Mouse (Mus musculus): ENCODE measurements around the gene Brdt.

The Brdt gene

GRCm38 (mm10) chr5:107330916-107331421, at the start of gene Brdt:
Gene Brdt (plus strand): TSS chr5:107331159.
- in situ Hi-C loops (cut with MboI; ENCODE audit: unreplicated experiment in 2 of 2) = loop anchor here in 1 of 2 experiments (25.0 kb wide), 1 partner anchor 869 kb away; the partner anchor contains the start of gene Barhl2

DNA sequence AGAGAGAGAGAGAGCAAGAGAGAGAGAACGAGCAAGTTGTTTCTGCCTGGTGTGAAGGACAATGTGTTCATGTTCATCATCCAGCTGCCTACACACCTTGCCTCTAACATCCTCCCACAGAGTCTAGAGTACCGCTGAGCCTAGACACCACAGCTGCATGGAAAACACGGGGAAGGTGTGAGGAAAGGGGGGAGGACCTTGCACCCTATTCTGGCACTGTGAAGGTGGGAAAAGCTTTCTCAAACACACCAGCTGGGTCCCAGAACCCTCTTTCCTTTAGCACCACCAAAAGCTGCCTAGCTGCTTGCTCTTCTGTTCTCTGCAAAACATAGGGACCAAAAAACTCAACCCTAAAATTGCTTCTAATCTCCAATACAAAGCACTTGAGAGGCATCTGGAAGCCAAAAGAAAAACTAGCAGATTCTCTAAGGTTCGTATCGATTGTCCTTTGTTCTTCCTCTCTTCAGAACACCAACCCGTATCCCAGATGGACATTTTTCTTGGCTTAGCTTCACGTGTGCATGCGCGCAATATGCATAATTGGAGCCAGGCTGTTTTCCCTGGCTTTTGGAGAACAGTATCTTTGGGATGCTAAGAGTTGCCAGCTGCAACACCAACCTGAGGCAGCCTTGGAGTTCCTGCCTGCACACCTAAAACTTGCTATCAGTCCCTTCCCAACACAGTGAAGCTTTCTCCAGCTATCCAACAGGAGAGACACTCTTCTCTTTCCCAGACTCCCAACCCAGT, 48.2 kb upstream of the Brdt start:
- in situ Hi-C loops (cut with MboI; ENCODE audit: unreplicated experiment in 2 of 2) = loop anchor here in 1 of 2 experiments (10.0 kb wide), 1 partner anchor 478 kb away; no protein-coding TSS in a partner anchor

DNA sequence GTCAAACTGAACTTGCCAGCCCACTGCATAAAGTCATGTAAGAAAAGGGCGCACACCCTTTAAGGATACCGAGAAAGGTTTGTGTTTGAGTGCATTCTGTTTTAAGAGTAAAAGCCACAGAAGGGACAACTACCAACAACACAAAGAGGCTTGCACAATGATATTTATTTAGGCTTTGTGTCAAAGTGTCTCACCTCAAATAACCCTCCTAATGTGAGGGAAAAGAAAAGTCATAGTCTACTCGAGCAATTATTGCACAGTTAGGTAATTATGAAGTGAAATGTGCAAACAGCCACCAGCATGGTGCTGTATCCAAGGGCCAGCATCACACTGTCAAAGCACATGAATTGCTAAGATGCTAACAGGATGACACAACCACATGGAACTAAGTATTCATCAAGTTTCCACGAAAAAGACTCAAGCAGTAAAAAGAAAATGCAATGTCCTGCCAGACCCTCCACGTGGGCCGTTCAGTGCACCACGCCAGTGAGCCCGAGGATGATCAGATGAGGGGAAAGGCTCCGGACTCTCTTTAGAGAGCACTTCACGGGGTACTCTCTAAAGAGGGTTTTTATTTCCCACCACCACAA, 46.9 kb upstream of the Brdt start:
- in situ Hi-C loops (cut with MboI; ENCODE audit: unreplicated experiment in 2 of 2) = loop anchor here in 1 of 2 experiments (10.0 kb wide), 1 partner anchor 479 kb away; no protein-coding TSS in a partner anchor

DNA sequence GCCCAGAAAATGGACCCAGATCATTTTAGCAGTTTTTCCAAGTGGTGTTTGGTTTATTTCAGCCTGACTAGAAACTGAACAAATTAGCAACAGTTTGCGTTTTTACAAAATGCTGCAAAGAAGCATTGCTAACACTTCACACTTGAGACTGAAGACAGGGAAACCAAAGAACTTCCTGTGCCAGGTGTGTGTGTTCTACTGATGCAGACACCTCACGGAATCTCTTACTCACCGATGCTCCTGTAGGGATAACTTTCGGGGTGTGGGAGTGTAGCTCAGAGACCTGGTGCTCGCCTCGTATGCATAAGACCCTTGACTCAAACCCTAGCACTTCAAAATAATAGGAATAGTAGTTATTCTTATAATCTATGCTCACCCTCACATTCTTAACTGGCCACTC, 45.4 kb upstream of the Brdt start:
- in situ Hi-C loops (cut with MboI; ENCODE audit: unreplicated experiment in 2 of 2) = loop anchor here (5.0 to 10.0 kb wide), 4 partner anchors 37 to 481 kb away; no protein-coding TSS in a partner anchor

- in situ Hi-C loops (cut with MboI; ENCODE audit: unreplicated experiment in 2 of 2) = loop anchor here (5.0 to 10.0 kb wide), 4 partner anchors 35 to 483 kb away; no protein-coding TSS in a partner anchor
These were observed 43.6 kb upstream of the Brdt start for GRCm38 (mm10) chr5:107287254-107287907.

GRCm38 (mm10) chr5:107287908-107288267, 43.1 kb upstream of the Brdt start:
- in situ Hi-C loops (cut with MboI; ENCODE audit: unreplicated experiment in 2 of 2) = loop anchor here (5.0 to 10.0 kb wide), 4 partner anchors 34 to 483 kb away; no protein-coding TSS in a partner anchor

- in situ Hi-C loops (cut with MboI; ENCODE audit: unreplicated experiment in 2 of 2) = loop anchor here (5.0 to 10.0 kb wide), 4 partner anchors 34 to 484 kb away; no protein-coding TSS in a partner anchor
These were observed 42.3 kb upstream of the Brdt start for GRCm38 (mm10) chr5:107288427-107289233.

DNA sequence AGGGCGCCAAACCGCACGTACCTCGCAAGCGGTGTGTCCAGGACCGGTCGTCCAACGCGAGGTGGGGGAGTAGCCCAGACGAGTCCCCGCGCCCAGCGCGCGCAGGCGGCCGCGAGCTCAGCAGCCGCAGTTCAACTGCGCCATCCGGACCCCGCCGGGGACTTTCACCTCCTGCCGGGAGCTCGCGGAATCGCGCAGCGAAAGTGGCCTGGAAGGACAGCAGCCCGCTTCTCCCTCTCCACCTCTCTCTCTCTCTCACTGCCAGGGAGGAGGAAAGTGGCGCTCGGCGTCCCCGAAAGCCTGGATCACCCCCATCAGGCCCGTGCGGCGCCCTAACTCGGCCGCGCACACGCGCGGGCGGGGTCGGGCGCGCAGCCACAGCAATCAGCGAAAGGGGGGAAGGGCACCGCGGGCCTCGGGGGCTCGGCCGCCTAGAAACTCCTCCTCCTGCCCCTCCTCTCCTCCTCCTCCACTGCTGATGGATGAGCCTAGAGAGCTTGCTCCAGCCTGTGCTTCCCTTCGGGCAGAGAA, 41.7 kb upstream of the Brdt start, which contains the start of gene Tgfbr3:
TSS of gene Tgfbr3 (minus strand) at position 396 of the 531 bp plus-strand sequence.
- in situ Hi-C loops (cut with MboI; ENCODE audit: unreplicated experiment in 2 of 2) = loop anchor here (5.0 to 10.0 kb wide), 4 partner anchors 33 to 484 kb away; no protein-coding TSS in a partner anchor

DNA sequence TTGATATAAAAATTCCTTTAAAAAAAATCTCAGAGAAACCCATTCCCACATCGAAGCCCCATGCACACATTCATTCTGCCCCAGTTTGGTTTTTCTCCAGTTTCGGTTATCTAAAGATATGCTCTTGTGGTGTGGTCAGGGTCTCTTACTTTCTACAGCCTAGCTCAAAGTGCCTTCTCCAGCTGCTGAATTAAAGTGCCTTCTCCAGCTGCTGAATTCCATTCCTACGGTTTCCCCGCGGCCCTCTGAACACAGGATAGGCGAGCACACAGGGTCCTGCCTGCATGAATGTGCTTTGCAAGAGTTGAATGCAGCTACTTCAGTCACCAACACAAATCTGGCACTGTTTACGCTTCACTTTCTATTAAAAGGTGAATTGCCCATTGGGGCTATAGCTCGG, 41.0 kb upstream of the Brdt start:
- in situ Hi-C loops (cut with MboI; ENCODE audit: unreplicated experiment in 2 of 2) = loop anchor here (5.0 to 10.0 kb wide), 4 partner anchors 32 to 485 kb away; no protein-coding TSS in a partner anchor

GRCm38 (mm10) chr5:107294041-107294440, 36.9 kb upstream of the Brdt start:
- in situ Hi-C loops (cut with MboI; ENCODE audit: unreplicated experiment in 2 of 2) = no loop called here

- in situ Hi-C loops (cut with MboI; ENCODE audit: unreplicated experiment in 2 of 2) = no loop called here
These were observed 35.7 kb upstream of the Brdt start for GRCm38 (mm10) chr5:107295061-107295816.

DNA sequence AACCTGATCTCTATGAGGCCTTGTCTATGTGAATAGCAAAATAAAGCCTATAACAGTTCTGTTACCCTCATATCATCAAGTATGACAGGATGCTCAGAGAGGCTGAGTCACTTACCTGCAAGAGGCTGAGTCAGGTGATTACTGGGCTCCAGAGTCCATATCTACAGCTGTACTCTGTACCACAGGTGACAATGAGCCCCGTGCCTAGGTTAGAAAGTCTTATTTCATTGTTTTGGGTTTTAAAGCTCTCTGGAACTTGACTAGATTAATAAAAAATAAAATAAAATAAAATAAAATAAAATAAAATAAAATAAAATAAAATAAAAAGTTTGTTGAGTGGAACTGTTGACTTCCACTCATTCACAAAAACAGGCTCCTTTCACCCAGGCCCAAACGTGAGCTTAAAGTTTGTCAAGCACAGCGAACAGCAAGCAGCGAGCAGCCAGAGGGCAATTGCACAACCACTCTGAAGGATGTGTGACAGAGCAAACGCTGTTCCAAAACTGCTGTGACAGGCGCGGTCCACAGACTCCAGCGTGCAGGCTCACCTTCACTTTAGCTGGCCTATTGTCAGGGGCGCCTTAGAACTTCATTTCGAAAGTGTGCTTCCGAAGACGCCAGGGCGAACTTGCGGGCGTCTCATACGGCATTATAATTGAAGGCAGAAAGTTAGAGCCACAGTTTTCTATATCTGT, 35.0 kb upstream of the Brdt start:
- in situ Hi-C loops (cut with MboI; ENCODE audit: unreplicated experiment in 2 of 2) = no loop called here

GRCm38 (mm10) chr5:107296512-107297322, 34.2 kb upstream of the Brdt start:
- in situ Hi-C loops (cut with MboI; ENCODE audit: unreplicated experiment in 2 of 2) = no loop called here

- in situ Hi-C loops (cut with MboI; ENCODE audit: unreplicated experiment in 2 of 2) = no loop called here
These were observed 32.1 kb upstream of the Brdt start for GRCm38 (mm10) chr5:107298854-107299253.

- in situ Hi-C loops (cut with MboI; ENCODE audit: unreplicated experiment in 2 of 2) = loop anchor here (25.0 kb wide), 2 partner anchors 1366 to 1891 kb away; partner anchors contain the start of gene Lrrc8b (in 1 of the 2)
These were observed 27.6 kb upstream of the Brdt start for GRCm38 (mm10) chr5:107303350-107303861.

DNA sequence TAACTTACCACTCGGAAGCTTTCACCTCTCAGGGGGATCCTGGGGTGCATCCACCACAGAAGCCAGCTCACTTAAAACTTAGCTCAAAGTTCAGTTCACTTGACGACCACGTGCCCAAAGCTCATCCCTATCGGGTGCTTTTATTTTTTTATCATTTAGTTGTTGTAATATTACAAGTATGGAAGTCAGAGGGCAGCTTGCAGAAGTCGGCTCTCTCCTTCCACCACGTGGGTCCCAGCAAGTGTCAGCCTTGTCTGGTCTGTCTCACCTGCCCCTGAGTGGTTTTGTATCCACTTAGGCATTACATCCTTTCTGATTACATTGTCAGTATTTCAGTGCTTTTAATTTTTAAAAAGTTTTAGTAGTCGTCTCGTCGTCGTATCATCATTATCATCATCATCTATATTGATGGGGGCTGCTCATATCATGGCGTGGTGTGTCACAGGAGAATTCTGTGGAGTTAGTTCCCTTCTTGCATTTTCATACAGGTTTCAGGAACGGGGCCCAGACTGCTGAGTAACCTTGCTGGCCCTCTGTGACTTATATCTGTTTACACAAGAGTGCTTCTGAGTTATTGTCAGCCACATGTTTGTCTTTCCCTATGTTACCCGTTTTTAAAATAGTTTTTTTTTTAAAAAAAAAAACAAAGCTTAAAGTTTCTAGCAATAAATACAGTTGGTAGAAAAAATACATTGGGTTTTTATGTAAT, 26.7 kb upstream of the Brdt start:
- in situ Hi-C loops (cut with MboI; ENCODE audit: unreplicated experiment in 2 of 2) = loop anchor here (25.0 kb wide), 2 partner anchors 1367 to 1892 kb away; partner anchors contain the start of gene Lrrc8b (in 1 of the 2)

All from v-Abl transformed pro-B cells (cell line).